Mouse (Mus musculus) intestine, embryonic 15.5 days (tissue): ENCODE results near the gene Anpep. TPM values are rescaled to one million over a fixed set of nuclear protein-coding genes. Genes with fewer than 3 reads are reported as not detected.

Source experiments
- ATAC-seq: fragments of 200-750 bp; cut with Nextera tagmentation; 2 replicates; pipeline ENCODE4 v1.8.0; 2017; ENCODE audit warnings: moderate TSS enrichment, moderate library complexity
- H3K27ac ChIP-seq: fragments of 300-500 bp; sonication (generic); 2 replicates; pipeline ENCODE4 v1.5.1; 2015; ENCODE audit warnings: mild to moderate bottlenecking, inconsistent platforms
- H3K27me3 ChIP-seq: fragments of 300-500 bp; sonication (generic); replicated peaks from 2 replicates; pipeline ENCODE4 v1.6.1; 2015; ENCODE audit warnings: inconsistent platforms
- H3K36me3 ChIP-seq: fragments of 300-500 bp; sonication (generic); 2 replicates; pipeline ENCODE4 v1.6.1; 2015; ENCODE audit warnings: inconsistent platforms
- H3K4me1 ChIP-seq: fragments of 300-500 bp; sonication (generic); replicated peaks from 2 replicates; pipeline ENCODE4 v1.6.1; 2015; ENCODE audit warnings: inconsistent platforms
- H3K4me2 ChIP-seq: fragments of 300-500 bp; sonication (generic); replicated peaks from 2 replicates; pipeline ENCODE4 v1.6.1; 2015; ENCODE audit warnings: mild to moderate bottlenecking, inconsistent platforms
- H3K4me3 ChIP-seq: fragments of 300-500 bp; sonication (generic); replicated peaks from 2 replicates; pipeline ENCODE4 v1.5.1; 2015; ENCODE audit warnings: inconsistent platforms
- H3K9ac ChIP-seq: fragments of 300-500 bp; sonication (generic); 2 replicates; pipeline ENCODE4 v1.6.1; 2015; ENCODE audit warnings: inconsistent platforms
- H3K9me3 ChIP-seq: fragments of 300-500 bp; sonication (generic); 2 replicates; pipeline ENCODE4 v1.6.1; 2016; ENCODE audit warnings: inconsistent platforms
- WGBS: fragments of 180-500 bp; shearing (Covaris S2); methylation state at CpG from one replicate; pipeline ENCODE4 v1.1.7; 2015; 5-methylcytosine and 5-hydroxymethylcytosine counted together
- polyA plus RNA-seq: library from polyadenylated mRNA; unstranded; fragments of >200 nt; fragmentation: Nextera tagmentation; extraction: Ambion mirVana; gene quantifications from 2 replicates; pipeline ENCODE4 v1.2.1, GENCODE M21; 2015

Anpep gene
- polyA plus RNA-seq: 161 and 174 TPM in 2 replicates

DNA sequence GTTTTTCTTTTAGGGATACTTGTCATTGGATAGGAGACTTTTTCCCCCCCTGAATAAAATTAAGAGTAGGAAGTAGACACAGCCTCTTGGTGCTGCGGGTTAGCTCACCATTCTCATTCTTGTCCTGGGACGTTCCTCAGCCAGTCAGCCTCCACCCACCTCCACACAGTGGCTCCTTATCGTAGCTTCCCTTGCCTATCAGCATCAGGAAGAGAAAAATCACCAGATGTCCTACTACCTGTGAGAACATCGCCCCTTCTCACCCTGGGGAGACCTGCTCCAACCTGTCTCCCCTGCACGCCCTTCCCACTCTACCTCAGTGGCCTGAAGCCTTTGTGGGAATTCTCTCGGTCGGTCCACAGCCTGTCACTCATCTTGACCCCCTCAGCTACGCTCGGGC is at the start of gene Anpep:
Gene Anpep, minus strand, starts transcription at position 249 of the 400 bp plus-strand sequence.
- H3K27ac ChIP-seq: no peak within 1 kb of the TSS
- no peaks in the 10 kb centered on the region for H3K27me3 ChIP-seq
- H3K9ac ChIP-seq: no peak within 1 kb of the TSS
- 69% methylated on average over 9 of the region's 9 CpGs for WGBS
- no peaks in the 10 kb centered on the region for H3K36me3 ChIP-seq
- H3K4me1 ChIP-seq: peaks cover 6% of the 10 kb centered on the region
- H3K4me2 ChIP-seq: no peak within 1 kb of the TSS
- H3K4me3 ChIP-seq: no peak within 1 kb of the TSS
- peak; percentile 57 for ATAC-seq
- no peaks in the 10 kb centered on the region for H3K9me3 ChIP-seq

GRCm38 (mm10) chr7:79907356-79907755 is 46.5 kb upstream of the Anpep start:
- H3K9ac ChIP-seq: no peak overlapping the region
- H3K9me3 ChIP-seq: no peaks in the 10 kb centered on the region
- no peak overlapping the region for H3K27ac ChIP-seq
- no peaks in the 10 kb centered on the region for H3K27me3 ChIP-seq
- WGBS: 74% methylated on average over 2 of the region's 2 CpGs
- H3K4me3 ChIP-seq: no peak overlapping the region
- no peaks in the 10 kb centered on the region for H3K4me1 ChIP-seq
- H3K4me2 ChIP-seq: no peak overlapping the region
- ATAC-seq: no peak
- H3K36me3 ChIP-seq: peaks cover 11% of the 10 kb centered on the region; the same call in 1 of the 2 replicates

DNA sequence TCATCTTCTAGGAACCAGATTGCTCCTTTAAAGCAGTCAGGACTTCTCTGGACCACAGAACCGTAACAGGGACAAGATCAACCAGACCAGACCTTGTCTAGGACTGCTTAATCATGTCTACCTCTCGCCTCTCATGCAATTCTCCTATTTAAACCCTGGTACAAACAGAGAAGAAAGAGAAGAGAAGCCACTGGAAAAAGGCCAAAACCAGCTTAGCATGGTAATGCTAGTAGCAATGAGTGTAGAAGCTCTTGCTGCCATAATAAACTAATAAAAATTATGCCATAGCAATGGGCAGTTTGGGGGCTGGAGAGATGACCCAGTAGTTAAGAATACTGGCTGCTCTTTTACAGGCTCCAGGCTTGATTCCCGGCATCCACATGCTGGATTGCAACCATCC is 46.1 kb upstream of the Anpep start:
- Histone ChIP-seq H3K9me3 (no peaks in the 10 kb centered on the region), H3K4me2 (no peak overlapping the region), H3K4me3 (no peak overlapping the region), H3K27ac (no peak overlapping the region), H3K36me3 (peaks cover 11% of the 10 kb centered on the region; the same call in 1 of the 2 replicates), H3K4me1 (no peaks in the 10 kb centered on the region), H3K27me3 (no peaks in the 10 kb centered on the region), H3K9ac (no peak overlapping the region)
- no peak for ATAC-seq
- WGBS: 89% methylated on average over 3 of the region's 3 CpGs

- Histone ChIP-seq H3K9ac (no peak overlapping the region), H3K27ac (no peak overlapping the region), H3K4me2 (no peak overlapping the region), H3K9me3 (no peaks in the 10 kb centered on the region), H3K27me3 (no peaks in the 10 kb centered on the region), H3K4me3 (no peak overlapping the region), H3K4me1 (no peaks in the 10 kb centered on the region), H3K36me3 (peaks cover 11% of the 10 kb centered on the region; the same call in 1 of the 2 replicates)
- ATAC-seq: no peak
- WGBS: 94% methylated on average over 4 of the region's 4 CpGs
Measured at GRCm38 (mm10) chr7:79905193-79905592, 44.3 kb upstream of the Anpep start.

GRCm38 (mm10) chr7:79903160-79903792 is 42.4 kb upstream of the Anpep start:
- Histone ChIP-seq H3K27ac (peak overlapping the region; percentile 49; the same call in 1 of the 2 replicates), H3K4me3 (no peak overlapping the region), H3K4me1 (no peaks in the 10 kb centered on the region), H3K9me3 (no peaks in the 10 kb centered on the region), H3K9ac (no peak overlapping the region), H3K27me3 (no peaks in the 10 kb centered on the region), H3K36me3 (no peaks in the 10 kb centered on the region; the same call in 1 of the 2 replicates), H3K4me2 (no peak overlapping the region)
- WGBS: 59% methylated on average over 8 of the region's 8 CpGs
- peak; percentile 70 for ATAC-seq

DNA sequence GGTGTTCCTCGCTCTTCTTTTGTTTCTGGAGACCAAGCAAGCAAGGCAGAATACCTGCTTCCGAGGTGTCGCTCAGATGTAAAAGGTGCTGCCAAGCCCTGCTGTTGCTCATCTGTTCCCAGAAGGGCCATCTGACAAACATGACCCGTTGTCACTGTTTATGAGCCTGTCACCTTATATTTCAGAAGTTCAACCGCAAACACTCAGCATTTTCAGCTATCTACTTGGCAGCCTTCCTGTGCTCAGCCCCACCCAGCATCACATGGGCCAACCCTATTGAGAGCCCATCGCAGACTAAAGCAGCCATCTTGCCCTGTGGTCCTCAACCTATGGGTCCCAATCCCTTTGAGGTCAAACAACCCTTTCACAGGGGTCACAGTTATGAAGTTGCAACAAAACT is 39.9 kb upstream of the Anpep start:
- peaks cover 6% of the 10 kb centered on the region; the same call in 1 of the 2 replicates for H3K36me3 ChIP-seq
- H3K27me3 ChIP-seq: no peaks in the 10 kb centered on the region
- WGBS: 92% methylated on average over 6 of the region's 6 CpGs
- no peaks in the 10 kb centered on the region for H3K4me1 ChIP-seq
- no peak overlapping the region for H3K27ac ChIP-seq
- H3K4me2 ChIP-seq: no peak overlapping the region
- no peak for ATAC-seq
- no peaks in the 10 kb centered on the region for H3K9me3 ChIP-seq
- H3K4me3 ChIP-seq: no peak overlapping the region
- H3K9ac ChIP-seq: no peak overlapping the region

GRCm38 (mm10) chr7:79895225-79895624 is 34.4 kb upstream of the Anpep start:
- H3K4me3 ChIP-seq: no peak overlapping the region
- no peaks in the 10 kb centered on the region for H3K9me3 ChIP-seq
- ATAC-seq: 0 out of 2 replicates have a peak, but pooled peaks have one; percentile 21
- H3K9ac ChIP-seq: no peak overlapping the region
- H3K4me1 ChIP-seq: 0 out of 2 replicates have a peak, but pooled peaks cover 3% of the 10 kb centered on the region
- no peak overlapping the region for H3K4me2 ChIP-seq
- WGBS: 60% methylated on average over 3 of the region's 3 CpGs
- H3K36me3 ChIP-seq: peaks cover 6% of the 10 kb centered on the region; the same call in 1 of the 2 replicates
- H3K27me3 ChIP-seq: no peaks in the 10 kb centered on the region
- peak overlapping the region; percentile 51; the same call in 1 of the 2 replicates for H3K27ac ChIP-seq

- ATAC-seq: no peak
- Histone ChIP-seq H3K9me3 (no peaks in the 10 kb centered on the region), H3K4me3 (no peak overlapping the region), H3K36me3 (peaks cover 6% of the 10 kb centered on the region; the same call in 1 of the 2 replicates), H3K27me3 (no peaks in the 10 kb centered on the region), H3K4me2 (no peak overlapping the region), H3K4me1 (0 out of 2 replicates have a peak, but pooled peaks cover 3% of the 10 kb centered on the region), H3K27ac (no peak overlapping the region), H3K9ac (no peak overlapping the region)
- 84% methylated on average over 1 of the region's 1 CpGs for WGBS
Measured at GRCm38 (mm10) chr7:79894790-79895189, 33.9 kb upstream of the Anpep start.

DNA sequence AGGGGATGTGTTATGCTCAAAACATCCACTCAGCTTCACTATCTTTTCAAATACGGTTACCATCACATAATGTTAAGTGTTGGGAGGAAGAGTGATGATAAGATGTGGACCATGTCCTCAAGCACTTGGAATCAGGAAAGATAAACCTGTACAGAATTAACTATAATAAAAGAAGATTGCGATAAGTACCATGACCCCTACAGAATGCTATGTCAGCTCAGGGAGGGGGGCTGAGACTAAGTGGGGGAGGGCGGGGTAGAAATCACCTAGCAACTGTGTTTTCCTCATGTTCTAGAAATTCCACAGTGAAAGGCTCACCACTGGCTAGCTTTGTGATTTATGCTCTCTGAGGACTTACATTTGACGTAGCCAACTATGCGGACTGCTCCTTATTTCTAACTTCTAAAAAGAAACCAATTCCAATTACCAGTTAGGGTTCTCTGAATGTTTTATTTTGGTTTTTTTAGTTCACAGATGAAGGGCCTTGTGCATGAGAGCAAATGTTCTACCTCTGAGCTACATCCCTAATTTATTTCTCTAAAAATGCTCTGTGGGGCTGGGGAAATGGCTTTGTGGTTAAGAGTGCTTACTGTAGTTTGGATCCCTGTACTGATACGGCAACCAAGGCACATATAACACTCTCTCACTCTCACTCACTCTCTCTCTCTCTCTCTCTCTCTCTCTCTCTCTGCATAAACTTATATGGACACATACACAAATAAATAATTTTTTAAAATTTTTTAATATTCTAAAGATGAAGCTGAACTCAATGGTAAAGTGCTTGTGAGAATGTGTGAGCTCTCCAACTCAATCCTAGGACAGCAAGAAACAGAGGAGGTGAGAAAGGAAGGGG is 31.9 kb upstream of the Anpep start:
- Histone ChIP-seq H3K27me3 (no peaks in the 10 kb centered on the region), H3K27ac (peak overlapping the region; percentile 56), H3K4me3 (no peak overlapping the region), H3K4me2 (no peak overlapping the region), H3K9me3 (no peaks in the 10 kb centered on the region), H3K4me1 (0 out of 2 replicates have a peak, but pooled peaks cover 5% of the 10 kb centered on the region), H3K9ac (no peak overlapping the region), H3K36me3 (peaks cover 6% of the 10 kb centered on the region; the same call in 1 of the 2 replicates)
- 60% methylated on average over 6 of the region's 6 CpGs for WGBS
- ATAC-seq: peak; percentile 63

DNA sequence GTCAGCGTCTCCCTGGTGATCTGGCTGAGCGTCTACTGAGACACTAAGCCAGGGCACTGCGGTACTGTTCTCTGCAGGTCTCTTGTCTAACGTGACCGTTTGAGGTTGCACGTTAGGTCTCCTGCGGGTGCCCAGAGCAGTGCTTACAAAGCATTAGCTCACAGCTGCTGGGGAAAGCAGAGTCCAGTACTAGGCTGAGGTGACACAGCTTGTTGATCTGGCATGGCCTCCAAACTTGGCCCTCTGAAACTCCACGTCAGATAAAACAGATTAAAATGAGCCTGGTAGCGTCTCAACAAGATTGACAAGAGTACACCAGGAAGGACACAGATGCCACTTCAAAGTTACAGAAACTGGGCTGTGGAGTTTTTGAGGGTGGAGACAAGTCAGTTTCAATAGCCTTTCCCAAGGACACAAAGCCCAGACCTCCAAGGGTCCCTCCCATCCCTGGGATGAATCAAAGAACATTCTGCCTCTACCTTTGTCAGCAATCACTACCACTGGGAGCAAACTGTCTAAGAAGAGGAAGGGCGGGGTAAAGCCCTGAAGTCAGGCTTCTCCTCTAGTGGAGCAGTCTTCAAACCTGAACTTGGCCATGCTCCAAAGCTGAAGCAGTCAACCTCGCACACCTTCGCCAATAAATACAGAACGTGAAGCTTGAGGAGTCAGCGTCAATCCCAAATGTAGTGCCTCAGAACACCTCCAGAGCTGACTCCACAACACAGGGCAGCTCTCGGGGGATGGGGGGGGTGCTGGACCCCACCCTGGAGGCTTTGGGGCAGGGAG is 29.8 kb upstream of the Anpep start:
- peak; percentile 62 for ATAC-seq
- Histone ChIP-seq H3K27me3 (no peaks in the 10 kb centered on the region), H3K9me3 (no peaks in the 10 kb centered on the region), H3K9ac (peak overlapping the region; percentile 4; the same call in 1 of the 2 replicates), H3K4me1 (peaks cover 12% of the 10 kb centered on the region; the same call in 1 of the 2 replicates), H3K4me3 (no peak overlapping the region), H3K27ac (peak overlapping the region; percentile 73), H3K36me3 (peaks cover 2% of the 10 kb centered on the region; the same call in 1 of the 2 replicates), H3K4me2 (no peak overlapping the region)
- WGBS: 65% methylated on average over 15 of the region's 15 CpGs

- peak overlapping the region; percentile 1; the same call in 1 of the 2 replicates for H3K4me2 ChIP-seq
- H3K27me3 ChIP-seq: no peaks in the 10 kb centered on the region
- 69% methylated on average over 9 of the region's 9 CpGs for WGBS
- H3K4me3 ChIP-seq: no peak overlapping the region
- H3K9me3 ChIP-seq: no peaks in the 10 kb centered on the region
- H3K36me3 ChIP-seq: peaks cover 2% of the 10 kb centered on the region; the same call in 1 of the 2 replicates
- ATAC-seq: peak; percentile 88
- peaks cover 12% of the 10 kb centered on the region; the same call in 1 of the 2 replicates for H3K4me1 ChIP-seq
- peak overlapping the region; percentile 69 for H3K27ac ChIP-seq
- H3K9ac ChIP-seq: no peak overlapping the region
Measured at GRCm38 (mm10) chr7:79888603-79889002, 27.7 kb upstream of the Anpep start.
